Mouse (Mus musculus) embryonic facial prominence, embryonic 11.5 days (tissue): ENCODE measurements around the gene Tmem179b. TPM values are rescaled to one million over a fixed set of nuclear protein-coding genes. Genes with fewer than 3 reads are reported as not detected.

ENCODE experiments used
- ATAC-seq: fragments of 200-750 bp; cut with Nextera tagmentation; replicated peaks from 2 replicates; pipeline ENCODE4 v1.8.0; 2017; ENCODE audit warnings: low read depth; ENCODE audit not compliant: insufficient number of reproducible peaks, low FRiP score, low TSS enrichment
- DNase-seq: peaks from one replicate; pipeline ENCODE4 v3.0.0-alpha.2; 2015; ENCODE audit warnings: low spot score
- H3K27ac ChIP-seq: fragments of 300-500 bp; sonication (generic); replicated peaks from 2 replicates; pipeline ENCODE4 v1.5.1; 2014; ENCODE audit warnings: mild to moderate bottlenecking, low read depth, low read length, control low read depth
- H3K27me3 ChIP-seq: fragments of 300-500 bp; sonication (generic); 2 replicates; pipeline ENCODE4 v1.6.1; 2014; ENCODE audit warnings: mild to moderate bottlenecking, low read length, moderate library complexity, mixed read lengths; ENCODE audit not compliant: control insufficient read depth, insufficient read depth
- H3K36me3 ChIP-seq: fragments of 300-500 bp; sonication (generic); replicated peaks from 2 replicates; pipeline ENCODE4 v1.6.1; 2014; ENCODE audit warnings: low read depth, mild to moderate bottlenecking, low read length, moderate library complexity, mixed read lengths; ENCODE audit not compliant: control insufficient read depth, insufficient read depth
- H3K4me1 ChIP-seq: fragments of 300-500 bp; sonication (generic); 2 replicates; pipeline ENCODE4 v1.6.1; 2014; ENCODE audit warnings: low read length, mixed read lengths; ENCODE audit not compliant: control insufficient read depth, insufficient read depth
- H3K4me2 ChIP-seq: fragments of 300-500 bp; sonication (generic); 2 replicates; pipeline ENCODE4 v1.6.1; 2014; ENCODE audit warnings: low read depth, mild to moderate bottlenecking, control low read depth, low read length, moderate library complexity
- H3K4me3 ChIP-seq: fragments of 300-500 bp; sonication (generic); 2 replicates; pipeline ENCODE4 v1.5.1; 2014; ENCODE audit warnings: low read depth, low read length, control low read depth
- H3K9ac ChIP-seq: fragments of 300-500 bp; sonication (generic); replicated peaks from 2 replicates; pipeline ENCODE4 v1.6.1; 2014; ENCODE audit warnings: mild to moderate bottlenecking, control low read depth, low read length
- H3K9me3 ChIP-seq: fragments of 300-500 bp; sonication (generic); replicated peaks from 2 replicates; pipeline ENCODE4 v1.6.1; 2016; ENCODE audit warnings: mild to moderate bottlenecking, low read length, inconsistent platforms, mixed read lengths; ENCODE audit not compliant: control insufficient read depth
- WGBS: fragments of 180-500 bp; shearing (Covaris S2); extraction: QIAGEN DNeasy Blood & Tissue Kit; methylation state at CpG from one replicate; pipeline ENCODE4 v1.1.7; 2014; 5-methylcytosine and 5-hydroxymethylcytosine counted together
- polyA plus RNA-seq: library from polyadenylated mRNA; unstranded; fragments of >200 nt; fragmentation: Nextera tagmentation; extraction: Ambion mirVana; gene quantifications from 2 replicates; pipeline ENCODE4 v1.2.1, GENCODE M21; 2014

Gene Tmem179b
- polyA plus RNA-seq, 1 experiment from 2014 or later, result 44.8 TPM

DNA sequence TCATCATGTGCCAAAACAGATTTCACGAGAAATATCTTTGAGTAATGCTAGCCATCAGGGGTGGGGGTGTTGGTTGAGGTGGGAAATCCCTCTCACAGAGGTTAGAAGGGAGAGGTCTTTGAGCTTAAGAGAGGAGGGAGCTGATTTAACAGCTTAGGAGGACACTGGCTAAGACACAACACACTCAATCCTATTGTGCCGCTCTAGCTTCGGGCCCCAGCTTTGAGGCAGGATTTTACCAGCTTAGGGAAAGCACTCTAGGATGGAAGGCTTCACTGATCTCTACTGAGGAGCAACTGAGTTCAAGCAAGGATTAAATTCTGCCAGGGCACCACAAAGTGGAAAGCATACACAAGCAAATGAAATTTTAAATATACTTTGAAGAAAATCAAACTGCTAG is 42.7 kb upstream of the Tmem179b start:
- peak overlapping the region; percentile 27; the same call in 1 of the 2 replicates for H3K9ac ChIP-seq
- no peaks in the 10 kb centered on the region for H3K9me3 ChIP-seq
- H3K4me1 ChIP-seq, result no peaks in the 10 kb centered on the region; the same call in 1 of the 2 replicates
- peak overlapping the region; percentile 10; the same call in 1 of the 2 replicates for H3K4me3 ChIP-seq
- H3K27me3 ChIP-seq, result no peaks in the 10 kb centered on the region
- peak overlapping the region; percentile 13 for H3K4me2 ChIP-seq
- 78% methylated on average over 3 of the region's 3 CpGs for WGBS
- H3K27ac ChIP-seq, result no peak overlapping the region
- H3K36me3 ChIP-seq, result peaks cover 9% of the 10 kb centered on the region; the same call in 1 of the 2 replicates
- ATAC-seq, result no peak
- DNase-seq, result no peak

DNA sequence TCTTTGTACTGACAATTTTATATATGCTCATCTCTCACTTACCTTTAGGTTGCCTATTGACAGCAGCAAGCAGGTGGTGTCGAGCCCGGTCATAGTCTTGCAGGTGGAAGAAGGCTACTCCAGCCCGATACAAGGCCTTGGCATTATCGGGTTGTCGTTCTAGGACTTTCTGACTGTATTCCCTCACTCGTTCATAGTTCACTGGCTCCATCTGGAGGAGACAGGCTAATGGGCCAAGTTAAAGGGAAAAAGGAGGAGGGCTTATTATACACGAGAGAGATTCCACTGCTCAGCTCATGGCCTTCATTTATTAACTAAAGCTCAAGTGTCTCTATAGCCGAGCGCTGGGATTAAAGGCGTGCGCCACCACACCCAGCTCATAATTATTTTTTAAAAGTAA is 41.5 kb upstream of the Tmem179b start:
- H3K9me3 ChIP-seq, result no peaks in the 10 kb centered on the region
- no peak overlapping the region for H3K4me3 ChIP-seq
- H3K4me2 ChIP-seq, result no peak overlapping the region
- no peaks in the 10 kb centered on the region for H3K27me3 ChIP-seq
- 83% methylated on average over 11 of the region's 11 CpGs for WGBS
- H3K36me3 ChIP-seq, result peaks cover 11% of the 10 kb centered on the region; the same call in 1 of the 2 replicates
- H3K9ac ChIP-seq, result no peak overlapping the region; the same call in 1 of the 2 replicates
- DNase-seq (no peak), ATAC-seq (no peak)
- H3K4me1 ChIP-seq, result no peaks in the 10 kb centered on the region; the same call in 1 of the 2 replicates
- no peak overlapping the region for H3K27ac ChIP-seq

DNA sequence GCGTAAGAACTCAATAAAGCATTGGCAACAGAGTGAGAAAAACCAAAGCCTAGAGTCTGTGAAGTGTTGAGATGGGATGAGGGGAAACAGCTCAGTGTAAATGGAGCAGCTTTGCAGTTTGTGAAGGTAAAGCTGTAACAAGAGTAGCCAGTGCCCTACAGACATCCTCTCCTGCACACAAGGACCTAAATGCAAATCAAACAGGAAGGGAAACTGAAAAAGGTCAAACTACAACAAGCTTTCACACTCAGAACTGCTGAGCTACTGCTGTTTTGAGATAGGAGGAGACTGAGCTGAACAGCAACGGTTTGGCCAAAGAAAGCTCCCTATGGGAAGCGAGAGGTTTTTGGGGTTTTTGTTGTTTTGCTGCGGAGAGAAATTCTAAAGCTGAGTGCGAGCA is 32.5 kb upstream of the Tmem179b start:
- H3K27ac ChIP-seq, result no peak overlapping the region
- DNase-seq (no peak), ATAC-seq (no peak)
- 91% methylated on average over 5 of the region's 5 CpGs for WGBS
- H3K9me3 ChIP-seq, result no peaks in the 10 kb centered on the region
- H3K36me3 ChIP-seq, result 0 out of 2 replicates have a peak, but pooled peaks cover 2% of the 10 kb centered on the region
- no peak overlapping the region for H3K4me3 ChIP-seq
- H3K4me2 ChIP-seq, result no peak overlapping the region
- H3K4me1 ChIP-seq, result no peaks in the 10 kb centered on the region
- H3K9ac ChIP-seq, result no peak overlapping the region
- H3K27me3 ChIP-seq, result no peaks in the 10 kb centered on the region

DNA sequence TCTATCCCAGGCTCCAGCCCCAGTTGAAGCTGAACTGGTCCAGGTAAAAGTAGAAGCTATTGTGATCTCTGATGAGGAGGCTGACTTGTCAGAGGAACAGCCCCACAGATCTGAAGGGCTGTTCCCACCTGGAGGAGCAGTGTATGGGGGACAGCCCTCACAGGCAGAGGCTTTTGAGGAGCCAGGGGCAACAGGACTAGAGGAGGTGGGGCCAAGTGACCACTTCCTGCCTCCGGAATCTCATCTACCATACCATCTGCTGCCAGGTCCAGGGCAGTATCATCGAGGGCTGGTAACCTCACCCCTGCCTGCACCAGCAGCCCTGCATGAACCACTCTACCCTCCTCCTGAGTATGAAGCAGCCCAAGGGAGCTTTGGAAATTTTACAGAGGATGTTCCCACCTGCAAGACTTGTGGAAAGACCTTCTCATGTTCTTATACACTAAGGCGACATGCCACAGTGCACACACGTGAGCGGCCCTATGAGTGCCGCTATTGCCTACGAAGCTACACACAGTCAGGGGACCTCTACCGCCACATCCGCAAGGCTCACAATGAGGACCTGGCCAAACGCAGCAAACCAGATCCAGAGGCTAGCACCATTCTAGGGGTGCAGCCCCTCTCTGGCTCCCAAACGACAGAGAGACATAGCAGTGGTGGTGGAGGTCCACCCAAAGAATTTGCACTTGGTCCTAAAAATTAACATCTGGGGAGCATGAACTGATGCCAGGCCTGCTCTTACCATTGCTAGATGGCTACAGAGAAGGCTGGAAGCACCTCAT is 29.8 kb upstream of the Tmem179b start:
- Histone ChIP-seq H3K9ac (no peak overlapping the region), H3K36me3 (no peaks in the 10 kb centered on the region), H3K27ac (no peak overlapping the region), H3K9me3 (no peaks in the 10 kb centered on the region), H3K4me1 (no peaks in the 10 kb centered on the region), H3K4me3 (no peak overlapping the region), H3K4me2 (no peak overlapping the region), H3K27me3 (no peaks in the 10 kb centered on the region)
- 91% methylated on average over 11 of the region's 11 CpGs for WGBS
- ATAC-seq, result no peak
- no peak for DNase-seq

DNA sequence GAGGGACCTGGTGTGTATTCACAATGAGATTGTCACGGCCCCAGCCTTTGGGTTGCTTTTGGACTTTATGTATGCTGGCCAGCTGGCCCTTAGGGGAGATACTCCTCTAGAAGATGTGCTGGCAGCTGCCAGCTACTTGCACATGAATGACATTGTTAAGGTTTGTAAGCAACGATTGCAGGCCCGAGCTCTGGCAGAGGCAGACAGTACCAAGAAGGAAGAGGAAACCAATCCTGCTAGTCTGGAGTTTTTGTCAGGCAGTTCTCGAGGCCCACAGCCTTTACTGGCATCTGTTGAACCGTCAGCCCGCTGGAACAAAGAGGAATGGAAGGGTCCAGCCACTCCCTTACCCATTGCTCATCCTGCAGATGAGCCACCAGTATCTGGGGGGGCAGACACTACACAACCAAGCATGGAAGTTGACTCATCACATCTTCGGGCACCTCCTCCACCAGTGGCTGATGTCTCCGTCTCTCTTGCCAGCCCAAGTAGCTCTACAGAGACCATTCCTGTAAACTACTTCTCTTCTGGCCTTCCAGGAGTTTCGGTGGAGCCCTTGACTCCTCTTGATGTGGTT is 29.0 kb upstream of the Tmem179b start:
- DNase-seq (no peak), ATAC-seq (no peak)
- WGBS, result 91% methylated on average over 9 of the region's 9 CpGs
- Histone ChIP-seq H3K4me3 (peak overlapping the region; percentile 43), H3K27me3 (no peaks in the 10 kb centered on the region), H3K9ac (peak overlapping the region; percentile 37; the same call in 1 of the 2 replicates), H3K4me2 (no peak overlapping the region), H3K9me3 (no peaks in the 10 kb centered on the region), H3K4me1 (no peaks in the 10 kb centered on the region), H3K27ac (no peak overlapping the region), H3K36me3 (no peaks in the 10 kb centered on the region)

DNA sequence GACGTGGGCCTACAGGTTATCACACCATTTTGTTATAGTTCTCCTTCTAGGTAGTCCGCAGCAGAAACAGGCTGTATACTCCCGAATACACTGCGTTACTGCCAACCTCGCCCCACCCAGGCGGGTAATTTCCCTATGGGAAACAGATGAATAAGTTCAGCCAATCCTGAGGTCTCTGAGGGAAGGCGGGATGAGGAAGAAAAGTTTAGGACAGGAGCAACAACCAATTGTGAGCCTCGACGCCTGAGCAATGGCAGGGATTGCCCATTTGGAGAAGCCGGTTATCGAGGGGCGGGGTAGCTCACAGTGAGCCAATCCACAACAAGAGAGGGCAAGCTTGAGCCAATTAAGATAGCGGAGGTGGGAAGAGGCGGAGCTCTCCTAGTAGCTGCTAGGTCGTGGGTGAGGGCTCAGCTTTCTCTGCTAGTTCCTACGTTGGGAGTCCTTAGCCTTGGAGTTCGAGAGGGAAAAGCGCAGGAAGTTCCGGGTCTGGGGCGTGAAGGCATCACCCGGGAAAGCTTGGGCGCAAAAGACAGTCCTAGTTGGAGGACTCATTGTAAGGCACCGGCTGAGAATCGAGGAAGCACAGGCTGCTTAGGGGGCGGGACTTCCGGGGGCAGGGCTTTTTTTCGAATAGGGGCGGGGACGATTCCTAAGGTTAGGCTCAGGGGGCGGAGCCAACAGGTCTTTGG is 28.0 kb upstream of the Tmem179b start, which contains the start of gene Zbtb3:
Gene Zbtb3 (plus strand): TSS at position 426 of the 692 bp plus-strand sequence.
- peak within 1 kb of the TSS; percentile 70 for H3K4me2 ChIP-seq
- ATAC-seq (peak; percentile 96), DNase-seq (peak; percentile 97)
- peak within 1 kb of the TSS; percentile 43 for H3K4me3 ChIP-seq
- H3K9ac ChIP-seq, result peak within 1 kb of the TSS; percentile 53
- H3K9me3 ChIP-seq, result no peaks in the 10 kb centered on the region
- no peaks in the 10 kb centered on the region for H3K27me3 ChIP-seq
- under 1% methylated on average over 30 of the region's 30 CpGs for WGBS
- no peaks in the 10 kb centered on the region for H3K36me3 ChIP-seq
- H3K27ac ChIP-seq, result 0 out of 2 replicates have a peak within 1 kb of the TSS, but pooled peaks have one; percentile 48
- no peaks in the 10 kb centered on the region for H3K4me1 ChIP-seq

DNA sequence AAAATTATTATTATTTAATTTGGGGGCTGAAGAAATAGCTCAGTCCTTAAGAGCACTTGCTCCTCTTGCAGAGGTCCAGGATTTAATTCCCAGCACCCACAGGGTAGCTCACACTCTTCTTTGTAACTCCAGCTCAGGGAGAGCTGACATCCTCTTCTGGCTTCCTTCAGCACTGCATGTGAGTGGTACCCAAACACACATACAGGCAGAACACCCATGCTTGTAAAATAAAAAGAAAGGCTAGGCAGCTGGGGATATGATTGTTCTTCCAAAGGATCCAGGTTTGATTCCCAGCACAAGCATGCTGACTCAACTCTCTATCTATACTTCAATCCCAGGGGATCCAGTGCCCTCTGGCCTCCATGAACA is 24.7 kb upstream of the Tmem179b start:
- Histone ChIP-seq H3K27ac (no peak overlapping the region), H3K9ac (no peak overlapping the region), H3K4me3 (no peak overlapping the region; the same call in 1 of the 2 replicates), H3K36me3 (peaks cover 5% of the 10 kb centered on the region; the same call in 1 of the 2 replicates), H3K4me1 (no peaks in the 10 kb centered on the region), H3K4me2 (no peak overlapping the region), H3K9me3 (no peaks in the 10 kb centered on the region), H3K27me3 (no peaks in the 10 kb centered on the region)
- no peak for ATAC-seq
- DNase-seq, result no peak
